Mouse (Mus musculus): ENCODE data around the gene Ebf1.

DNA sequence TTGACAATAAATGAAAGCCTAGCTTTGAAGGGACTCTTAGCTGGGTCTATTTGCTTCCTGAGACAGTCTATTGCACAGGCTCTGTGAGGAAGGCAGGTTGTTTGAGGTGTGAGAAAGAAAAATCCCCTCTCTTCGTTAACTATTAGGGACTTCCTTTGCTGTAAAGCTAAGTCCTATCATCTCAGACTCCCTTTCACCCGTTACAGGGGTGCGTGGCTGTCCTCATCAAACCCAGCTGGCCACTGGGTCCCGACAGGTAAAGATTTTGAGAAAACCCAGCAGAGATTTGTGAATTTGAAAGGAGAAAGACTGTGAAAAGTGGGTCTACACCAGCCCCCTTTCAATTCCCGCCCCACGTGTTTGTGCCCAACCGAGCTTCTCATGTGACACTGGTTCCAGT is 127.3 kb downstream of the Ebf1 start:
- TF ChIP-seq CTCF (IDR thresholded peaks at IDR 0.05; ENCODE audit: control insufficient read depth, insufficient read depth, low read length) = no peak
- TF ChIP-seq POLR2A (IDR thresholded peaks at IDR 0.05; ENCODE audit: borderline replicate concordance, control insufficient read depth, low read depth, low read length) = no peak

Measured in bone marrow, adult 2 months (tissue).